Mouse (Mus musculus) gastrocnemius, adult 8-10 months (tissue): ENCODE results near the gene 0610040J01Rik. TPM values are rescaled to one million over a fixed set of nuclear protein-coding genes. Genes with fewer than 3 reads are reported as not detected.

Source experiments
- total RNA-seq, 4 experiments: library from RNA; stranded (reverse); gene quantifications; 2 replicates each; pipeline ENCODE4 v1.2.4; 2022

The 0610040J01Rik gene
- total RNA-seq, 4 experiments from 2014 or later = 13.8 to 20.0 (median 14.3) TPM

Other genes starting within 250 kb of the 0610040J01Rik start
- not detected for gene Nwd2, start 163.3 kb upstream of the 0610040J01Rik start, total RNA-seq
- 10 to 100 TPM in 3 of 4 experiments, 1 to 10 TPM in 1; 9.9 to 11.8 (median 11.0) TPM for gene Rell1, start 156.5 kb downstream of the 0610040J01Rik start, total RNA-seq